Mouse (Mus musculus) liver (tissue): Measurements from ENCODE around the gene Cks1b.
"Not testable (repeated sequence)": the region's sequence is repeated elsewhere in the genome, so short reads cannot be mapped to it uniquely, and the experiment has no call there.

Experiments
- DNase-seq: peaks from one replicate; pipeline ENCODE4 v3.0.0-alpha.2; 2020; ENCODE audit warnings: mixed read lengths

Gene Cks1b

GRCm38 (mm10) chr3:89418170-89418860, at the start of gene Cks1b, which contains the start of gene Shc1:
TSS of gene Cks1b (minus strand) at chr3:89418383.
TSS of gene Shc1 (plus strand) at chr3:89418443.
- peak; percentile 95 for DNase-seq

- peak; percentile 97 for DNase-seq
These were observed 41.0 kb upstream of the Cks1b start for GRCm38 (mm10) chr3:89458965-89459807.

GRCm38 (mm10) chr3:89458372-89458964, 40.3 kb upstream of the Cks1b start:
- no peak for DNase-seq

GRCm38 (mm10) chr3:89456726-89457665, 38.8 kb upstream of the Cks1b start:
- DNase-seq = peak; percentile 88

- DNase-seq = no peak
These were observed 37.7 kb upstream of the Cks1b start for GRCm38 (mm10) chr3:89455786-89456285.

GRCm38 (mm10) chr3:89454401-89455177, 36.4 kb upstream of the Cks1b start, which contains the start of gene Pmvk:
TSS of gene Pmvk (plus strand) at chr3:89454541.
- no peak for DNase-seq

- DNase-seq = no peak
These were observed 33.7 kb upstream of the Cks1b start for GRCm38 (mm10) chr3:89451916-89452315.

- peak; percentile 84 for DNase-seq
These were observed 31.4 kb upstream of the Cks1b start for GRCm38 (mm10) chr3:89449541-89449940.

- peak; percentile 52 for DNase-seq
These were observed 30.7 kb upstream of the Cks1b start for GRCm38 (mm10) chr3:89448720-89449537.

- no peak for DNase-seq
These were observed 22.5 kb upstream of the Cks1b start for GRCm38 (mm10) chr3:89440691-89441090.

GRCm38 (mm10) chr3:89437269-89437668, 19.1 kb upstream of the Cks1b start:
- no peak for DNase-seq

GRCm38 (mm10) chr3:89436176-89437113, 18.3 kb upstream of the Cks1b start, which contains the start of gene Pbxip1:
TSS of gene Pbxip1 (plus strand) at chr3:89436706.
- DNase-seq = peak; percentile 85

- no peak for DNase-seq
These were observed 16.9 kb upstream of the Cks1b start for GRCm38 (mm10) chr3:89435041-89435440.

- no peak for DNase-seq
These were observed 16.3 kb upstream of the Cks1b start for GRCm38 (mm10) chr3:89434532-89434931.

GRCm38 (mm10) chr3:89432606-89433005, 14.4 kb upstream of the Cks1b start:
- no peak for DNase-seq

- DNase-seq = peak; percentile 95
These were observed 12.3 kb upstream of the Cks1b start, which contains the start of gene Pygo2 for GRCm38 (mm10) chr3:89430171-89431159. TSS of gene Pygo2 (plus strand) at chr3:89430214.

- DNase-seq = not testable (repeated sequence)
These were observed 10.8 kb upstream of the Cks1b start for GRCm38 (mm10) chr3:89429021-89429420.

GRCm38 (mm10) chr3:89425876-89426275, 7.7 kb upstream of the Cks1b start:
- peak; percentile 48 for DNase-seq
